Mouse (Mus musculus): ENCODE measurements at regions not wholly inside any gene's neighbourhood (a gene's known extent, or its start where the extent isn't known, plus 50 kb on each side); places are given as distances from the start of the nearest gene placed in this dataset.

- H3K27ac ChIP-seq, result no peak overlapping the region
- no peak overlapping the region for H3K4me2 ChIP-seq
- H3K36me3 ChIP-seq, result no peaks in the 10 kb centered on the region
- H3K4me3 ChIP-seq, result no peak overlapping the region
- 83% methylated on average over 2 of the region's 2 CpGs for WGBS
- no peaks in the 10 kb centered on the region for H3K27me3 ChIP-seq
- ATAC-seq (ENCODE audit: insufficient number of reproducible peaks, low FRiP score, low TSS enrichment, low read depth), result no peak
- H3K4me1 ChIP-seq, result peaks cover 14% of the 10 kb centered on the region
- H3K9ac ChIP-seq, result no peak overlapping the region
- no peaks in the 10 kb centered on the region for H3K9me3 ChIP-seq
Observed at GRCm38 (mm10) chr4:87662876-87663275, 370.3 kb downstream of the Mllt3 start.

- Histone ChIP-seq H3K4me2 (no peak overlapping the region), H3K9ac (no peak overlapping the region), H3K4me1 (peaks cover 9% of the 10 kb centered on the region), H3K4me3 (no peak overlapping the region), H3K9me3 (no peaks in the 10 kb centered on the region), H3K36me3 (no peaks in the 10 kb centered on the region), H3K27ac (no peak overlapping the region), H3K27me3 (no peaks in the 10 kb centered on the region)
- ATAC-seq (ENCODE audit: insufficient number of reproducible peaks, low FRiP score, low TSS enrichment, low read depth), result no peak
- 40% methylated on average over 4 of the region's 4 CpGs for WGBS
Observed at GRCm38 (mm10) chr4:87658316-87658715, 374.8 kb downstream of the Mllt3 start.

GRCm38 (mm10) chr4:87657855-87658254, 375.3 kb downstream of the Mllt3 start:
- H3K9ac ChIP-seq, result no peak overlapping the region
- WGBS, result 29% methylated on average over 2 of the region's 2 CpGs
- H3K4me1 ChIP-seq, result peaks cover 9% of the 10 kb centered on the region
- no peak for ATAC-seq (ENCODE audit: insufficient number of reproducible peaks, low FRiP score, low TSS enrichment, low read depth)
- H3K27me3 ChIP-seq, result no peaks in the 10 kb centered on the region
- no peaks in the 10 kb centered on the region for H3K9me3 ChIP-seq
- H3K4me3 ChIP-seq, result no peak overlapping the region
- no peak overlapping the region for H3K4me2 ChIP-seq
- no peaks in the 10 kb centered on the region for H3K36me3 ChIP-seq
- H3K27ac ChIP-seq, result no peak overlapping the region

GRCm38 (mm10) chr4:87653440-87654165, 379.6 kb downstream of the Mllt3 start:
- H3K36me3 ChIP-seq, result no peaks in the 10 kb centered on the region
- no peak for ATAC-seq (ENCODE audit: insufficient number of reproducible peaks, low FRiP score, low TSS enrichment, low read depth)
- no peak overlapping the region for H3K4me2 ChIP-seq
- H3K4me3 ChIP-seq, result no peak overlapping the region
- H3K9me3 ChIP-seq, result no peaks in the 10 kb centered on the region
- H3K4me1 ChIP-seq, result peaks cover 14% of the 10 kb centered on the region
- H3K9ac ChIP-seq, result no peak overlapping the region
- H3K27ac ChIP-seq, result no peak overlapping the region
- WGBS, result 64% methylated on average over 5 of the region's 5 CpGs
- 0 out of 2 replicates have a peak, but pooled peaks cover 5% of the 10 kb centered on the region for H3K27me3 ChIP-seq

GRCm38 (mm10) chr4:87652314-87652934, 380.7 kb downstream of the Mllt3 start:
- Histone ChIP-seq H3K4me2 (no peak overlapping the region), H3K9me3 (no peaks in the 10 kb centered on the region), H3K4me1 (peaks cover 14% of the 10 kb centered on the region), H3K27ac (no peak overlapping the region), H3K36me3 (no peaks in the 10 kb centered on the region), H3K9ac (no peak overlapping the region), H3K27me3 (0 out of 2 replicates have a peak, but pooled peaks cover 5% of the 10 kb centered on the region), H3K4me3 (no peak overlapping the region)
- no peak for ATAC-seq (ENCODE audit: insufficient number of reproducible peaks, low FRiP score, low TSS enrichment, low read depth)
- 70% methylated on average over 8 of the region's 8 CpGs for WGBS

GRCm38 (mm10) chr4:87651275-87651674, 381.9 kb downstream of the Mllt3 start:
- no peaks in the 10 kb centered on the region for H3K36me3 ChIP-seq
- H3K9me3 ChIP-seq, result no peaks in the 10 kb centered on the region
- WGBS, result 79% methylated on average over 3 of the region's 3 CpGs
- no peak overlapping the region for H3K4me3 ChIP-seq
- H3K9ac ChIP-seq, result no peak overlapping the region
- H3K27me3 ChIP-seq, result 0 out of 2 replicates have a peak, but pooled peaks cover 5% of the 10 kb centered on the region
- H3K4me1 ChIP-seq, result peaks cover 19% of the 10 kb centered on the region
- ATAC-seq (ENCODE audit: insufficient number of reproducible peaks, low FRiP score, low TSS enrichment, low read depth), result no peak
- H3K4me2 ChIP-seq, result no peak overlapping the region
- no peak overlapping the region for H3K27ac ChIP-seq

- H3K4me2 ChIP-seq, result no peak overlapping the region
- H3K9me3 ChIP-seq, result no peaks in the 10 kb centered on the region
- WGBS, result 40% methylated on average over 6 of the region's 6 CpGs
- H3K4me1 ChIP-seq, result peaks cover 19% of the 10 kb centered on the region
- no peak overlapping the region for H3K4me3 ChIP-seq
- no peak overlapping the region for H3K9ac ChIP-seq
- H3K27ac ChIP-seq, result no peak overlapping the region
- H3K36me3 ChIP-seq, result no peaks in the 10 kb centered on the region
- no peak for ATAC-seq (ENCODE audit: insufficient number of reproducible peaks, low FRiP score, low TSS enrichment, low read depth)
- 0 out of 2 replicates have a peak, but pooled peaks cover 5% of the 10 kb centered on the region for H3K27me3 ChIP-seq
Observed at GRCm38 (mm10) chr4:87650837-87651236, 382.3 kb downstream of the Mllt3 start.

- ATAC-seq (ENCODE audit: insufficient number of reproducible peaks, low FRiP score, low TSS enrichment, low read depth), result no peak
- WGBS, result 59% methylated on average over 3 of the region's 3 CpGs
- no peak overlapping the region for H3K9ac ChIP-seq
Observed at GRCm38 (mm10) chr4:87650393-87650792, 382.8 kb downstream of the Mllt3 start.

GRCm38 (mm10) chr4:87648919-87649318, 384.2 kb downstream of the Mllt3 start:
- ATAC-seq (ENCODE audit: insufficient number of reproducible peaks, low FRiP score, low TSS enrichment, low read depth), result no peak
- H3K4me3 ChIP-seq, result no peak overlapping the region
- H3K36me3 ChIP-seq, result no peaks in the 10 kb centered on the region
- H3K9me3 ChIP-seq, result no peaks in the 10 kb centered on the region
- no peak overlapping the region for H3K9ac ChIP-seq
- H3K4me2 ChIP-seq, result peak overlapping the region; percentile 48
- H3K27me3 ChIP-seq, result 0 out of 2 replicates have a peak, but pooled peaks cover 5% of the 10 kb centered on the region
- peaks cover 19% of the 10 kb centered on the region for H3K4me1 ChIP-seq
- H3K27ac ChIP-seq, result no peak overlapping the region

More at GRCm38 (mm10) chr4:87650393-87650792, 382.8 kb downstream of the Mllt3 start:
- Histone ChIP-seq H3K36me3 (no peaks in the 10 kb centered on the region), H3K9me3 (no peaks in the 10 kb centered on the region), H3K27me3 (0 out of 2 replicates have a peak, but pooled peaks cover 5% of the 10 kb centered on the region), H3K4me2 (no peak overlapping the region), H3K27ac (no peak overlapping the region), H3K4me1 (peaks cover 19% of the 10 kb centered on the region), H3K4me3 (no peak overlapping the region)

- 9% methylated on average over 26 of the region's 26 CpGs for WGBS
- Histone ChIP-seq H3K36me3 (no peaks in the 10 kb centered on the region), H3K27ac (0 out of 2 replicates have a peak overlapping the region, but pooled peaks have one; percentile 17), H3K9me3 (no peaks in the 10 kb centered on the region), H3K9ac (no peak overlapping the region), H3K4me3 (peak overlapping the region; percentile 26), H3K4me2 (peak overlapping the region; percentile 48), H3K27me3 (0 out of 2 replicates have a peak, but pooled peaks cover 5% of the 10 kb centered on the region), H3K4me1 (peaks cover 19% of the 10 kb centered on the region)
- ATAC-seq (ENCODE audit: insufficient number of reproducible peaks, low FRiP score, low TSS enrichment, low read depth), result peak; percentile 71; the same call in 1 of the 2 replicates
Observed at GRCm38 (mm10) chr4:87647932-87648911, 384.9 kb downstream of the Mllt3 start.

GRCm38 (mm10) chr4:87642002-87642401, 391.2 kb downstream of the Mllt3 start:
- Histone ChIP-seq H3K4me1 (peaks cover 10% of the 10 kb centered on the region; the same call in 1 of the 2 replicates), H3K27me3 (no peaks in the 10 kb centered on the region), H3K4me3 (no peak overlapping the region), H3K36me3 (no peaks in the 10 kb centered on the region), H3K4me2 (no peak overlapping the region), H3K9ac (no peak overlapping the region), H3K9me3 (no peaks in the 10 kb centered on the region), H3K27ac (no peak overlapping the region)
- WGBS, result 60% methylated on average over 5 of the region's 5 CpGs
- no peak for ATAC-seq (ENCODE audit: insufficient number of reproducible peaks, low FRiP score, low TSS enrichment, low read depth)

Measured in limb, embryonic 15.5 days (tissue).